Mouse (Mus musculus): ENCODE data around the gene Vpreb2.
"Not testable (repeated sequence)": the region's sequence is repeated elsewhere in the genome, so short reads cannot be mapped to it uniquely, and the experiment has no call there.

The Vpreb2 gene

GRCm38 (mm10) chr16:17980128-17980527 is at the start of gene Vpreb2:
Gene Vpreb2, plus strand, starts transcription at chr16:17980428.
- no peak for DNase-seq (ENCODE audit: low read depth, low spot score)

GRCm38 (mm10) chr16:17931906-17932460 is 48.2 kb upstream of the Vpreb2 start:
- no peak for DNase-seq (ENCODE audit: low read depth, low spot score)

- DNase-seq (ENCODE audit: low read depth, low spot score), result no peak
These were observed 46.4 kb upstream of the Vpreb2 start for GRCm38 (mm10) chr16:17933594-17934444.

GRCm38 (mm10) chr16:17934445-17934910 is 45.8 kb upstream of the Vpreb2 start:
- no peak for DNase-seq (ENCODE audit: low read depth, low spot score)

GRCm38 (mm10) chr16:17936776-17937175 is 43.5 kb upstream of the Vpreb2 start:
- no peak for DNase-seq (ENCODE audit: low read depth, low spot score)

- DNase-seq (ENCODE audit: low read depth, low spot score), result no peak
These were observed 42.0 kb upstream of the Vpreb2 start for GRCm38 (mm10) chr16:17938187-17938586.

GRCm38 (mm10) chr16:17938821-17939220 is 41.4 kb upstream of the Vpreb2 start:
- DNase-seq (ENCODE audit: low read depth, low spot score), result no peak

- DNase-seq (ENCODE audit: low read depth, low spot score), result no peak
These were observed 40.9 kb upstream of the Vpreb2 start for GRCm38 (mm10) chr16:17939255-17939751.

GRCm38 (mm10) chr16:17943466-17943865 is 36.8 kb upstream of the Vpreb2 start:
- DNase-seq (ENCODE audit: low read depth, low spot score), result no peak

- no peak for DNase-seq (ENCODE audit: low read depth, low spot score)
These were observed 35.0 kb upstream of the Vpreb2 start for GRCm38 (mm10) chr16:17945081-17945831.

GRCm38 (mm10) chr16:17949421-17949877 is 30.8 kb upstream of the Vpreb2 start:
- no peak for DNase-seq (ENCODE audit: low read depth, low spot score)

GRCm38 (mm10) chr16:17950068-17950467 is 30.2 kb upstream of the Vpreb2 start:
- no peak for DNase-seq (ENCODE audit: low read depth, low spot score)

GRCm38 (mm10) chr16:17951618-17952017 is 28.6 kb upstream of the Vpreb2 start:
- no peak for DNase-seq (ENCODE audit: low read depth, low spot score)

GRCm38 (mm10) chr16:17956052-17956638 is 24.1 kb upstream of the Vpreb2 start:
- DNase-seq (ENCODE audit: low read depth, low spot score), result not testable (repeated sequence)

GRCm38 (mm10) chr16:17962091-17962490 is 18.1 kb upstream of the Vpreb2 start:
- DNase-seq (ENCODE audit: low read depth, low spot score), result no peak

GRCm38 (mm10) chr16:17971853-17972252 is 8.4 kb upstream of the Vpreb2 start:
- no peak for DNase-seq (ENCODE audit: low read depth, low spot score)

GRCm38 (mm10) chr16:17977840-17978239 is 2.4 kb upstream of the Vpreb2 start:
- DNase-seq (ENCODE audit: low read depth, low spot score), result not testable (repeated sequence)

- no peak for DNase-seq (ENCODE audit: low read depth, low spot score)
These were observed 3.0 kb downstream of the Vpreb2 start for GRCm38 (mm10) chr16:17983201-17983600.

GRCm38 (mm10) chr16:17984231-17984630 is 4.0 kb downstream of the Vpreb2 start:
- no peak for DNase-seq (ENCODE audit: low read depth, low spot score)

- DNase-seq (ENCODE audit: low read depth, low spot score), result no peak
These were observed 4.8 kb downstream of the Vpreb2 start for GRCm38 (mm10) chr16:17985078-17985477.

- peak; percentile 32 for DNase-seq (ENCODE audit: low read depth, low spot score)
These were observed 6.4 kb downstream of the Vpreb2 start for GRCm38 (mm10) chr16:17986456-17987132.

Measured in embryo, embryonic 11.5 days (tissue).